Mouse (Mus musculus): ENCODE results near the gene Utf1.

The Utf1 gene

DNA sequence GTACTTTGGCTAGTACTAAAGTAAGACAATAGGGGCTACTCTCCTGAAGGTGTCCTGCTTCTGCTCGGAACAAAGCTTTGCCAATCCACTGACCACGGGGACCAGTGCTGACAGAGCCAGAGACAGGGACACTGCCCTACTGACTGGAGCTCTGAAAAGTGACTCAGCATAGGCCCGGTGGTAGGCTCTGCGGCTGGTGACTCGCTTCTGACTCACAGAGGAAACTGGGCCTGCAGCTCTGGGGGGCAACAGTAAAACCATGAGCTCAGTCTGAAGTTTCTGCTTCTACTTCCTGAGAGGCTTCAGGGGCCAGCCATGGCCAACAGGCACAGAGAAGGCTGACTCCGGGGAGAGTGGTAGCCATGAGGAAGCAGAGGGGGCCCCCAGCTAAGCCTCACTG lies 27.8 kb downstream of the Utf1 start:
- in situ Hi-C loops (cut with MboI, MseI), result no loop called here

DNA sequence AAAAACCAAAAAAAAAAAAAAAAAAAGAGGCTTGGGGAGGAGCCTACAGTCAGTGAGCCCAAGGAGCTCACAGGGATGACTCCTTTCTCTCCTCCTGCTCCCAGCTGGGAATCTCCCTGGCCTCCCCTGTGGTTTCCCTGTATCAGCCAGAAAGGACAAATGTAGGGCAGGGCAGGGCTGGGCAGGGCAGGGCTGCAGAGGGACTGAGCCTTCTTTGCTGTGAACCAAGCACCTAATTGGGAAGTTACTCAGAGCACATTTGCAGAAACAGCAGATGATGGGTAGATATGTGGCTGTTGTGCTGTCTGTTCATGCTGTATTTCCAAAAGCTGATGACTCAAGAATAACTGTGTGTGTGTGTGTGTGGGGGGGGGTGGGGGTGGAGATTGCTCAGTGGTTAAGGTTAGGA lies 29.3 kb downstream of the Utf1 start:
- in situ Hi-C loops (cut with MboI, MseI), result no loop called here

DNA sequence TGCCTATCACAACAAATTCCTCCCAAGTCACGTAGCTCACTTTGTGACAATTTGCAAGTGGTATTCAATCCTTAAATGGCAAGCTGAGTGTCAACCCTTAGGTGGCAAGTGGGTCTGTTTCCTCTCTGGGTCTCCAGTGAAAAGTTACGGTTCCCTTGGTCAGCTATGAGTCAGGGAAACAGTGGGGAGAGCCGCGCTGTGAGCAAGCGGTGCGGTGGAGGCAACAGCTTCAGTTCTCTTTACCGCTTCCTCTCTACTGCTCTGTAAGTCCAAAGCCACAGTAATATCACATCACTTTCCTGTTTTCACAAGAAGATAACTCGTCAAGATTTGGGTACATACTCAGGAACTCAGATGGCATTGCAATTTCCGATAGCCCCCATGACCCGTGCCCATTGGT lies 30.7 kb downstream of the Utf1 start:
- in situ Hi-C loops (cut with MboI, MseI), result no loop called here

DNA sequence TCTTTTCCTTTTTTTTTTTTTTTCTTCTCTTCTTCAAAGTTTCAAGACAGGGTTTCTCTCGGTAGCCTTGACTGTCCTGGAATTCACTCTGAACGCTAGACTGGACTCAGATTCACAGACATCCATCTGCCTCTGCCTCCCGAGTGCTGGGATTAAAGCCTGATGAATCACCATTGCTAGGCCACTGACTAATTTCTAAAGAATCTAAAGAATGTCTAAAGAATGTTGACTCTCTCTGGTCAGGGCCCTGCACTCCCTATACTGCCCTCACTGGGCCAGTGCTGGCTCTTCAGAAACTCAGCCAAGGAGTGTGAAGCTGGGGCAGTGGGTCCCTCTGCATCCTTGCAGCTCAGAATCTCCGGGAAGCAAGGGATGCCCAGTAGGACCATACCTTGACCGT lies 31.9 kb downstream of the Utf1 start:
- in situ Hi-C loops (cut with MboI, MseI), result no loop called here

DNA sequence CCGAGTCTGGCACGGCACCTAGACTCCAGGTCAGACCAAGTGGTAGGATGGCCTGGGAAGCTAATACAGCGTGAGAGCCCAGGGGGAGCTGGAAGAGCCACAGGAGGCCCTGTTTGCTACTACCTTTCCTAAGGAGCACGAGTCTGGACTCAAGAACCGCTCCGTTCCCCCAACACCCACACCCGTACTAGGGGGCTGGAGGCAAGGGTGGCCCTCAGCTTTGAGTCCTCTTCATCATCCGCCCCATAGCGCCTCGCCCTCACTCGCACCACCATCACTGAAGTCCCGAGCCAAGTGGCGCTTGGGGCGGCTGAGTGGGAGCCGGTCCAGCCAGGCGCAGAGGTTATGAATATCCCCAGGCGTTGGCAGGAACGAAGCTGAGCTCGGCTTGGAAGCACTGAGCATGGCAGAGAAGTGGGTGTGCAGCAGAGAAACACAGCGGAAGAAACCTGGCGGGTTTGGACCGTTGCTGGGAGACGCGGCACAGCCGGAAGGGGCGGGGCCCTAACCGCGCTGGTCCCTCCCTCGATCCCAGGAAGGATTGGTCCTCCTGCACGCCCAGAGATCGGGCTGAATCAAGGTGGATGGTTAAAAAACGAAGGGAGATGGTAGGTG lies 34.8 kb downstream of the Utf1 start, which contains the start of gene 6430531B16Rik:
Gene 6430531B16Rik, minus strand, starts transcription at position 478 of the 615 bp plus-strand sequence.
- in situ Hi-C loops (cut with MboI, MseI), result no loop called here

DNA sequence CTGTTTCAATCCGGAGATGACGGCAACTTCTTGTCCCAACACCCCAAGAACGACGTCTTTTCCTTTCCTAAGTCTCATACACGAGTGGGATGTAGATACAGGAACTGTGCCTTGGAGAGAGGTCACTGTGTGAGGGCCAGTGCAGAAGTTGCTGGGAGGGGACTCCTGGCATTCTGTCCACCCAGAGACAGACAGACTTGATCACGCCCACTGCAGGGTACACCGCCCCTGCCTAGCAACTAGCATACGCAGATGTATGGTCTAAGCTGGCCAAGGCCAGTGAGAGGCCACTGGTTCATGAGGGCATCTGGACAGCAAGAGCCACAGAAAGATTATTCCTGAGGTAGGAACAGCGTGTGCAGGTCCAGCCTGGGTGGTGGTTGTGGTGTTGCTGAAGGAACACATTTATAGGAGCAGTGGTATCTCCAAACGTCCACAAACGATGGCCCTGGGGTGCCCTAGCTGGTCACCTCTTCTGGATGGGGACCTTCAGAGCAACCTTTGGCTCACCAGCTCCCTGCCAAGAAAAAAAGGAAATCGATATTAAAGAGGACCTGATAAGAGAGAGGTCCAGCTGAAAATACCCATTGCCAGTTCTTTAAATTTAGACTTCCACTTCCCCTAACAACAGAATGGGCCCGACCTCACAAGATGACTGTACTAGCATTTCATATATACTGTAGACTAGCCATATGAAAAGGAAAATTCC lies 35.6 kb downstream of the Utf1 start:
- in situ Hi-C loops (cut with MboI, MseI), result no loop called here

DNA sequence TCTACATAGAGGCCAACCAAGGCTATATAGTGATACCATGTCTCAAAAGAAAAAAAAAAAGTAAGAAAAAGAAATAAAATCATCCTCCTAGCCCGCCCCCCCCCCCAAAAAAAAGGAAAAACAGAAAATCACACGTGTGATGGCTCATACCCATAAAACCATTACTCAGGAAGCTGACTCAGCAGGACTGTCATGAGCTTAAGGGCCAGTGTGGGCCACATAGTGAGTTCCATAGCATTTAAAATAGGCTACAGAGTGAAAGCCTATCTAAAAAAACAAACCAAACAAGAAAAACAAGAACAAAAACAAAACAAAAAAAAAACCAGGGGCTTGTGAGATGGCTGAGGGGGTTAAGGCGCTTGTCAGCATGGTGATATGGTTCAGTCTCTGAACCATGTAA lies 37.2 kb downstream of the Utf1 start:
- in situ Hi-C loops (cut with MboI, MseI), result no loop called here

DNA sequence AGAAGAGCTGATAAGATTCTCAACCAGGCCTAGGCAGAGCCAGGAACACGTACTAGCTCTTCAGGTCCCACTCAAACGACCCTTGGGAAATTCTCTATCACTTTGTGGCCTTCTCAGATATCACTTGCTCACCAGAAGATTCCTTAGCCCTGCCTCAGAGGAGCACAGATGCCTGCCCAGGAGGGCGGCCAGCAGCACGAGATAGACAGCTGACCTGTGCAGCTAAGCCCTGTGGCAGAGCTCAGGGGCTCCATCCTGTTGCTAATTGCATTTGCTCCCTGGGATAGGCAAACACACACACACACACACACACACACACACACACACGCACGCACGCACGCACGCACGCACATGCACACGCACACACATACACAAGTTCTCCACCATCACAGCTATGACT lies 38.5 kb downstream of the Utf1 start:
- in situ Hi-C loops (cut with MboI, MseI), result no loop called here

DNA sequence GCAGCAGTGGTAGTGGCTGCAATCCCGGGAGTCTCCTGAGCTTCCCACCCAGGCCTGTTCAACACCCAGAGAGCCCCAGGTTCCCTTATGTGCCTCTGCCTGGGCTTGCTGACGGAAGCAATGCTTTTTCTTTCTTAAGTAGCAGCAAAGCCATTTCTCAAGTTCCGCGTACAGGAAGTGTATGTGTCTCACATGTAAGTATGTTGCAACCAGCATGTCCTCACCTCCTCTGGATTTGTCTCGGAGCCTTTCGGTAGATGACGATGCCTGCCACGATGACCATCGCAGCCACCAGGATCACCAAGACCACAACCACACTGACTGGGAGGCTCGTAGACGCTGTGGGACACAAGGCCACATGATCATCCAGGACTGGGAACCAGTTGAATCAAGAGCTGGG lies 40.9 kb downstream of the Utf1 start:
- in situ Hi-C loops (cut with MboI, MseI), result no loop called here

DNA sequence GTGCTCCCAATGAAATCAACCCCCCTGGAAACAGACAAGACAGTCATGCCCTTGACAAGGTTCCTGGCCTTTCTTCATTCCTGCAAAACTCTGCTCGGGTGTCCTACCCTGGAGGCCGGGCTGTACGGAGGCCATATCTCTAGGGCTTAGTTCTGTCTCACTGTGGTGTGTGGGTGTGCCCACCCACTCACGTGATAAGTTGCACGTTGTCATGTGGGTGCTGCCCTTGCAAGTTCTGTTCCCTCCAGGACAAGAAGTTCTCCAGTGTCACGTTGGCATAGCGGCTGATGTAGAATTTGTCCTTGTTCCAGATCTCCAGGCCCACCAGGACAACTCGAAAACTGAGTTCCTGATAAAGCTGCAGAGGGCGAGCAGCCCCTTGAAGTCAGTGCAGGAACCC lies 44.7 kb downstream of the Utf1 start:
- in situ Hi-C loops (cut with MboI, MseI), result no loop called here

DNA sequence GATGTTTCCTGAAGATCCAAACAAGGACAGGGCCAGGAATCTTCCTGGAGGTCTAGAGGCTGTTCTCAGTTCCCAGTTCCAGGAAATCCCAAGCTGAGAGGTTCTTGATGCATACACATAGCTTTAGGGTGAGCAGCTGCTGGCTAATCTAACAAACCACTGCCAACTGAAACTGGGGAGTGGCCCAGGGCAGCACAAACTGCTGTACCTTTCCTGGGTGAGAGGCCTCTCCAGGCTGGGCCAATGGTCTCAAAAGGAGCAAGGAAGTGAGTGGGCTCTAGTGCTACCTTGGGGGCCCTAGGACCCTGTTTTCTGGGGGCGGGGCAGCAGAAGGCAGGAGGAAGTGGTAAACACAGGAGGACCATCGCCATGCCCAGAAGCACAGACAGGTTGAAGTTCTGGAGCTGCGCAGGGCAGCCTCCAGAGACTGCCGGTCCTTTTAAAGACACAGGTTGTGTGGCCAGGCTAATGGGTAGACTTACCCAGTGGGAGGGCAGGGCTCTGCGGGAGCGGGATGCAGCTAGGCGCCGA lies 47.3 kb downstream of the Utf1 start:
- in situ Hi-C loops (cut with MboI, MseI), result loop anchor here (10.0 kb wide), 1 partner anchor 306 kb away; the partner anchor contains the start of gene Cfap46

DNA sequence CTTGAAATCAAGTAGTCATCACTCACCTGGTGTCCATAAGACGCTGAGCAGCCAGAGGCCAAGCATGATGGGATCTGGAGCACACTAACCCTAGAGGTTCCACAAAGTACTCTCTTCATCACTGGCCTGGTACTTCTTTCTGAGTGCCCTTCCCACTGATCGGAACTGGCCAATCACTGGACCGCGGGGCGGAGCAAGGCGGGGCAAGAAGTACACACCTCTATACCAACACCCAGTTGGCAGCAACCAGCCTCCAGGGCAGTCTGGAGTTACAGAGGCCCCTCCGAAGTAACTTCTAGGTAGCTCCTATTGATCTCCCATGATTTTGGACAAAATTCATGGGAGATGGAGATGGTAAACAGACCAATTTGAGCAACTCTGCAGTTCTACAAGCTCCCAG lies 48.8 kb downstream of the Utf1 start, which contains the start of gene Adam8:
Gene Adam8, minus strand, starts transcription at position 157 of the 400 bp plus-strand sequence.
- in situ Hi-C loops (cut with MboI, MseI), result loop anchor here (10.0 kb wide), 1 partner anchor 308 kb away; the partner anchor contains the start of gene Cfap46

DNA sequence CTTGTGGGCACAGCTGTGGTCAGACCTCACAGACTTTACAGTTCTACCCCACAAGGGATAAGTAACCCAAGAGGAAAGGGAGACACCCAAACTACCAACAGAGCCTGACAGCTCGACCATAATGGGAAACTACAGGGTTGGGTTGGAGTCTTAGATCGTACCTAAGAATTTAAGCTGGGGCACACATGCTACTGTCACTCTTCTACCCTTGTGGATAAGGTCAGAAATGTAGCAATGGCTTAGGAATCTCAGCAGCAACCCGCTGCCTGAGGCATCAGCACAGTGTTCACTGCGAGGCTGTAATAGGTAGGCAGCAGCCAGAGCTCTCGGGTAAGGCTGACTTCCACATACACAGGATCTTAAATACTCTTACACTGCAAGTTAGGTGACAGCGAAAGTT lies 49.9 kb downstream of the Utf1 start:
- in situ Hi-C loops (cut with MboI, MseI), result loop anchor here (10.0 kb wide), 1 partner anchor 309 kb away; the partner anchor contains the start of gene Cfap46

DNA sequence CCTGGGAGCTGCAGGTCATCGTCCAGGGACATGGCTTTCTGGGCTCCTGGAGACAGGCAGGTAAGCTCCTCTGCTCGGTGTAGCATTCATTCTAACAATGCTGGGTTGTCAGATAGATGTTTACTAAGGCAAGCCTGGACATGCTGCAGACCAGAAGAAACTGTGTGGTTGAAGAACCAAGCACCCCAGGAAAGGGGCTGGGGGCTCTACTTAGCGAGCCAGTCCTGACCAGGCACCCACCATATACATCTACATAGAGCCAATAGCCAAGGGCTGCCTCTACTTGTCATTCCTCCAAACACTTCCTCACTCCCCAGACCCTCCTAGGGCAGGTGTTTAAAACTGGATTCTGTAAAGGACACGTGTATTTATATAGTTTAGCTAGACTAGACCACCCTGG lies 50.6 kb downstream of the Utf1 start:
- in situ Hi-C loops (cut with MboI, MseI), result loop anchor here (10.0 kb wide), 1 partner anchor 309 kb away; the partner anchor contains the start of gene Cfap46

DNA sequence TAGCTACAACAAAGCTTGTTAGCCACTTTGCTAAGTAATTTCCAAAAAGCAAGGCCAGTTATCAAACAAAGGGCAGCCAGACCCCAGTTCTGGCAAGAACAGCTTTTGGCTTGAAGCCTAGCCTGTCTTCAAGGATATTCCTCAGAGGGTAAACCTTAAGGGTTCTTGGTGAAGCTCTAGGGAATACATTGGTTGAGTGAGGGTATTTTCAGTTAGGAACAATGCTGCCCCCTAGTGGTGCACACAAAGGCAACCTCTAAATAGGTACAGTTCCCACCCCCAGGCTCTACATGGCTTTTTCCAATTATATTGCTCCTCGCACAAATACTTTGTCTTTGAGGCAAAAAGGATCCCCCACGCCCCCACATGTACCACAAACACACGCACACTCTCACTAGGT lies 51.1 kb downstream of the Utf1 start:
- in situ Hi-C loops (cut with MboI, MseI), result loop anchor here (10.0 kb wide), 1 partner anchor 310 kb away; the partner anchor contains the start of gene Cfap46
